Mouse (Mus musculus) heart, embryonic 11.5 days (tissue): Measurements from ENCODE around the gene Shisal2a. TPM values are rescaled to one million over a fixed set of nuclear protein-coding genes. Genes with fewer than 3 reads are reported as not detected.

Experiments
- ATAC-seq: fragments of 200-750 bp; cut with Nextera tagmentation; replicated peaks from 2 replicates; pipeline ENCODE4 v1.8.0; 2017; ENCODE audit warnings: moderate library complexity; ENCODE audit not compliant: insufficient number of reproducible peaks, low FRiP score, low TSS enrichment
- H3K27ac ChIP-seq: fragments of 300-500 bp; sonication (generic); 2 replicates; pipeline ENCODE4 v1.5.1; 2014; ENCODE audit warnings: mild to moderate bottlenecking, low read depth, low read length
- H3K27me3 ChIP-seq: fragments of 300-500 bp; sonication (generic); 2 replicates; pipeline ENCODE4 v1.6.1; 2014; ENCODE audit warnings: mild to moderate bottlenecking, low read length, mixed read lengths; ENCODE audit not compliant: control insufficient read depth, insufficient read depth
- H3K36me3 ChIP-seq: fragments of 300-500 bp; sonication (generic); 2 replicates; pipeline ENCODE4 v1.6.1; 2014; ENCODE audit warnings: mild to moderate bottlenecking, low read length, moderate library complexity, mixed read lengths; ENCODE audit not compliant: control insufficient read depth, insufficient read depth
- H3K4me1 ChIP-seq: fragments of 300-500 bp; sonication (generic); 2 replicates; pipeline ENCODE4 v1.6.1; 2014; ENCODE audit warnings: low read length; ENCODE audit not compliant: control insufficient read depth, insufficient read depth
- H3K4me2 ChIP-seq: fragments of 300-500 bp; sonication (generic); 2 replicates; pipeline ENCODE4 v1.6.1; 2014; ENCODE audit warnings: mild to moderate bottlenecking, moderate library complexity
- H3K4me3 ChIP-seq: fragments of 300-500 bp; sonication (generic); 2 replicates; pipeline ENCODE4 v1.5.1; 2014; ENCODE audit warnings: low read depth, low read length
- H3K9ac ChIP-seq: fragments of 300-500 bp; sonication (generic); 2 replicates; pipeline ENCODE4 v1.6.1; 2014; ENCODE audit warnings: mild to moderate bottlenecking, low read depth, low read length, moderate library complexity
- H3K9me3 ChIP-seq: fragments of 300-500 bp; sonication (generic); replicated peaks from 2 replicates; pipeline ENCODE4 v1.6.1; 2016; ENCODE audit warnings: low read length; ENCODE audit not compliant: control insufficient read depth
- WGBS: fragments of 180-500 bp; shearing (Covaris S2); extraction: QIAGEN DNeasy Blood & Tissue Kit; methylation state at CpG from one replicate; pipeline ENCODE4 v1.1.7; 2014; ENCODE audit not compliant: insufficient replicate concordance; 5-methylcytosine and 5-hydroxymethylcytosine counted together
- polyA plus RNA-seq: library from polyadenylated mRNA; unstranded; fragments of >200 nt; fragmentation: Nextera tagmentation; extraction: Ambion mirVana; gene quantifications from 2 replicates; pipeline ENCODE4 v1.2.1, GENCODE M21; 2014

Shisal2a gene
- 1.3 and 2.2 TPM in 2 replicates for polyA plus RNA-seq

DNA sequence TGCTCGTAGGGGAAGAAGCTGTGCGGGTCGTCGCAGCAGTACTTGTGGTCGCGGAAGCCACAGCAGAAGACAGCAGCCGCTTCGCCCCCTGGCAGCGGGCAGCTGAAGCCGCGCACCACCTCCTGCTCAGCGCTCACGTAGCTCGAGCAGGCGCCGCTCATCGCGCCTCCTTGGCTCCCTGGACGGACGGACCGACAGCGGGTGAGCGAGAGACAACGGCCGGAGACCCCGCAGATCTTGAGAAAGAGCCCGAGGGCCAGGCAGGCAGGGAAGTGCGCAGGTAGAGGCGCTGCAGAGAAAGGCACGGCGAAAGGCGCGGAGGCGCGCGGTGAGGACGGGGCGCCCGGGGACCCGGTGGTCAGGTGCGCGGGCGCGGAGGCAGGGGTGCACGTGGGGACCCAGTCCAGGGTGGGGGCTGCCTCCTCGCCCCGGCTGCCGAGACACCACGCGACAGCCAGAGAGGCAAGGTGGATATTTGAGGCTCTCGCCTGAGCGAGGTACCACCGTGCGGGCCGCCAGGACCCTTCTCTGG lies at the start of gene Shisal2a:
TSS of gene Shisal2a (minus strand) at position 167 of the 532 bp plus-strand sequence.
- ATAC-seq, result no peak

DNA sequence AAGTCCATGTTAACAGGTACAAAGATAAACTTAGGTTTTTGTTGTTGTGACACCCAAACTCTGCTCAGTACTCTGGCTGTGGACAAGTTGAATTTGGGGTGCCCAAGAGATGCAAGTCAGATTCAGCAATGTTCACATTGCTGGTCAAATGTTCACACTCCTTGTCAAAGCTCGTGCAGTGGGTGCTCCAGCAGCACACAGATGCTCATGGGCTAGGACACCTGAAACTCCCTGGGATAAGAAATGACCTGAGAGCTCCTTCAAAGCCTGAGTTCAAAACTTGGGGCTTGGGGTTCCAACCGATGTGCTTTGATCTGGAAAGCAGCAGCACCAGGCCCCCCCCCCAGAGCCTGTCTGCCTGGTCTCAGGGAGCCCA lies 48.4 kb upstream of the Shisal2a start:
- Histone ChIP-seq H3K4me1 (peaks cover 13% of the 10 kb centered on the region), H3K36me3 (no peaks in the 10 kb centered on the region), H3K9me3 (no peaks in the 10 kb centered on the region), H3K27me3 (no peaks in the 10 kb centered on the region), H3K9ac (no peak overlapping the region; the same call in 1 of the 2 replicates), H3K4me2 (no peak overlapping the region), H3K4me3 (no peak overlapping the region), H3K27ac (no peak overlapping the region; the same call in 1 of the 2 replicates)
- no peak for ATAC-seq
- 44% methylated on average over 2 of the region's 2 CpGs for WGBS

More for the DNA sequence above, at the start of gene Shisal2a:
- peak within 1 kb of the TSS; percentile 49 for H3K4me3 ChIP-seq
- no peaks in the 10 kb centered on the region for H3K9me3 ChIP-seq
- no peak within 1 kb of the TSS; the same call in 1 of the 2 replicates for H3K27ac ChIP-seq
- H3K36me3 ChIP-seq, result no peaks in the 10 kb centered on the region
- H3K9ac ChIP-seq, result peak within 1 kb of the TSS; percentile 76
- H3K4me1 ChIP-seq, result peaks cover 12% of the 10 kb centered on the region; the same call in 1 of the 2 replicates
- WGBS, result 2% methylated on average over 51 of the region's 55 CpGs
- peak within 1 kb of the TSS; percentile 91 for H3K4me2 ChIP-seq
- H3K27me3 ChIP-seq, result peaks cover 4% of the 10 kb centered on the region; the same call in 1 of the 2 replicates

DNA sequence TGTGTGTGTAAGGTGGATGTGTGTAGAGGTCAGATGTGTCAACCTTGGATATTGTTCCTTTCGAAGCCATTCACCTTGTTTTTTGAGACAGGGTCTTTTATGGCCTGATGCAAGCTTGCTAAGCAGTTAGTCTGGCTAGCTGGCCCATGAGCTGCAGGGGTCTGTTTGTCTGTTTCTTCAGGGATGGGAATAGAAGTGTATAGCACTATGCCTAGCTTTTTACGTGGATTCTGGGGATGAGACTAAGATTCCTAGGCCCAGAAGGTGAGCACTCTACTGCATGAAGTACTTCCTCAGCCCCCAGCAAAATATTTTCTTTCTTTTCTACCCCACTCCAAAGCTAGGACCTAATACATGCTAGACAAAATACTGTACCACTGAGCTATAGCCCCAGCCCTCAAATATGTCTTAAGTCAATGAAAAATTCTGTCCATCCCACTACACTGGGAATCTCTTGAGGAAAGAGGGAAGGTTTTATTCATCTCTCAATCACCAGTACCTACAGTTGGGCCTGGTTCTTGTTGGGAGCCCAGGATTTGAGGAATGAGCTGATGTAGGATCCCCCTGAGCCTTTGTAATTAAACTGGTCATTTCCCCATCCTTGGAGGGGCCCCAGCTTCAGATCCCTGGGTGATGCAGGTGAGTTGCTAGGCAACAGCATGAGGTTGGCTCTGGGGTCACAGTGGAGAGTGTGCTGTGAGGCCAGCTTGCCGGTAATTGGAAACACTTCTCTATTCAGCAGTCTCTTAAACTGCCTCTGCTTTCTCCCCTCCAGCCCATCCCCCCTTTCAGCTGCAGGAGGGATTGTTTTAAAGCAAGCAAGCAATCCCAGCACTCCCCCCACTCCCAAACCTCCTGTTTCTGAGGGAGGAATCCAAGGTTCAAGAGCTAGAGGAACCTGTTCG lies 47.8 kb upstream of the Shisal2a start:
- Histone ChIP-seq H3K27ac (peak overlapping the region; percentile 22; the same call in 1 of the 2 replicates), H3K4me1 (peaks cover 15% of the 10 kb centered on the region), H3K9ac (no peak overlapping the region; the same call in 1 of the 2 replicates), H3K27me3 (no peaks in the 10 kb centered on the region), H3K4me3 (no peak overlapping the region), H3K9me3 (no peaks in the 10 kb centered on the region), H3K36me3 (no peaks in the 10 kb centered on the region), H3K4me2 (no peak overlapping the region)
- 45% methylated on average over 4 of the region's 4 CpGs for WGBS
- ATAC-seq, result peak; percentile 52; the same call in 1 of the 2 replicates

DNA sequence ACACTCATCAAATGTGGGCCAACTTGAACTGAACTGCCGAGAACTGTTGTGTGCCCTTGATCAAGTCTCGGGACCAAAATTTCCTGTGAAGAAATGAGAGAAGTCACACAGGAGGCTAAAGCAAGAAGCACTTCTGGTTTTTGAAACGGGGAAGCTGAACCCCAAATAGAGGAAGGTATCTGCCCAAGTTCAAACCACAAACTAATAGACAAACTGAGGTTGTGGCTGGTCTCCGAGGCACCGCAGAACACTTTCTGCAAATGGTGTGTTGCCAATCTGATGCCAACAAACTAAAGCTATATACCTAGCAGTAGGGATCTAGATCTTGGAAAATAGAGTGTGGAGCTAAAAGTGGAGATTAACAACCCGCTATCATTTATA lies 45.2 kb upstream of the Shisal2a start:
- Histone ChIP-seq H3K27me3 (no peaks in the 10 kb centered on the region), H3K9me3 (no peaks in the 10 kb centered on the region), H3K4me2 (no peak overlapping the region), H3K36me3 (no peaks in the 10 kb centered on the region), H3K4me1 (peaks cover 14% of the 10 kb centered on the region), H3K27ac (no peak overlapping the region), H3K9ac (no peak overlapping the region), H3K4me3 (no peak overlapping the region)
- 74% methylated on average over 6 of the region's 6 CpGs for WGBS
- no peak for ATAC-seq

DNA sequence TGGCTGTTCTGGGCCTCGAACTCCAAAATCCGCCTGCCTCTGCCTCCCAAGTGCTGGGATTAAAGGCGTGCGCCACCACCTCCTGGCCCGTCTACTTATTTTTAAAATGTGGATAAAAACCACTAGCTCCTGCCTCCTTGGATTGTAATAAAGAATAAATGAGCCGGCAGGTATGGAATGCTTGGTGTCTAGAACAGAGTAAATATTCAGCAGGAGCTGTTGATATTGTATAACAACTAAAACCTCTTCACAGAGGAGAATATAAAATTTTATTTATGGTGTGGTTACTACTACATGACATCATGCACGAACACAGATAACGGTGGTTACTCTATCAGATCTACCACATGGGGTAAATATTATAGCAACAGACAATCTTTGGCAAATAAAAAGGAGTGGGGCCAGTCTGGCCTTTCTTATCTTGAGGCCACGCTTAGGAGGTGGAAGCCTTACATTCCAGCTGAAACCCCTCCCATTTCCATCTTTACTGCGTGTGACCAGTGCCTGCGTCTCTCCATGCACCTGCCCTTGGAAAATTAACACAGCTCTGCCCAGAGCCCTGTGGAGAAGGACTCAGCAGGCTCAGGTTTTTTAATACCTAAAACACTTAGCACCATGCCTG lies 44.7 kb upstream of the Shisal2a start:
- Histone ChIP-seq H3K9ac (no peak overlapping the region), H3K4me3 (no peak overlapping the region), H3K27me3 (no peaks in the 10 kb centered on the region), H3K4me2 (no peak overlapping the region), H3K9me3 (no peaks in the 10 kb centered on the region), H3K4me1 (peaks cover 14% of the 10 kb centered on the region), H3K36me3 (no peaks in the 10 kb centered on the region), H3K27ac (no peak overlapping the region)
- no peak for ATAC-seq
- 52% methylated on average over 11 of the region's 11 CpGs for WGBS

DNA sequence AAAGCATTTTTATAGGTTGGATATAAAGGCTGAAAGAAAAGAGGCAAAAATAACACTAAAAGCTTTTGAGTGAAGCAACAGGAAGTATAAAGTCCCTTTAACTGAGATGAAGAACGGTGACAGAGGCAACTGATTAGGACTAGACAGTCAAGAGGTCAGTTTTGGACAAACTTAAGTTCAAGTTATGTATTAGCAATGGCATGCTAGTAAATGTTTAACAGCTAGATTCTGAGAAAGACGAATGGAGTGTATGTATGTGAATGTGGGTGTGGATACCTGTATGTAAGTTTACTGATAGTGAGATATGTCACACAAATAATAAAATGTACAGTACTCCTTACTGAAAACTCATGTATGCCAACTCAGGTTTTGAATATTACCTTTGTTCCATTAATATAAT lies 41.4 kb upstream of the Shisal2a start:
- H3K4me2 ChIP-seq, result no peak overlapping the region
- no peak overlapping the region for H3K27ac ChIP-seq
- 69% methylated on average over 2 of the region's 2 CpGs for WGBS
- no peak for ATAC-seq
- H3K4me3 ChIP-seq, result no peak overlapping the region
- no peaks in the 10 kb centered on the region for H3K27me3 ChIP-seq
- no peak overlapping the region for H3K9ac ChIP-seq
- H3K4me1 ChIP-seq, result peaks cover 6% of the 10 kb centered on the region; the same call in 1 of the 2 replicates
- H3K9me3 ChIP-seq, result no peaks in the 10 kb centered on the region
- H3K36me3 ChIP-seq, result no peaks in the 10 kb centered on the region

DNA sequence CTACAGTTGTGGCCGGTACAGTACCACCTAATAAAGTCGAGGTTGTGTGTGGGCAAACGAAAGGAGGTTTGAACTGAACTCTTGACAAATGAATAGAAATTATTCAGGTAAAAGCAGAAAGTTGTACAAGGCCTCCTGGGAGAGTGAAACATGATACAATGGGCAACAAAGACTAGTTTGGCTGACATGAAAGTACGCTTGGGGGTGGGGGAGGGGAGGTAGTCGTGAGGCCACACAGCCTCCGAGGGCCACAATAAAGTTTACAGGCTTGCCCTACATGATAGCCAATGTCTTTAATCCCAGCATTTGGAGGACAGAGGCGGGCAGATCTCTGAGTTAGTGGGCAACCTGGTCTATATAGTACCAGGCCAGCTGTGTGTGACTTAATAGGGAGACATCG lies 24.5 kb upstream of the Shisal2a start:
- WGBS, result 33% methylated on average over 8 of the region's 8 CpGs
- Histone ChIP-seq H3K27ac (no peak overlapping the region), H3K4me2 (peak overlapping the region; percentile 80; the same call in 1 of the 2 replicates), H3K27me3 (no peaks in the 10 kb centered on the region), H3K36me3 (no peaks in the 10 kb centered on the region), H3K4me1 (peaks cover 8% of the 10 kb centered on the region), H3K9me3 (no peaks in the 10 kb centered on the region), H3K4me3 (no peak overlapping the region), H3K9ac (no peak overlapping the region)
- ATAC-seq, result no peak

DNA sequence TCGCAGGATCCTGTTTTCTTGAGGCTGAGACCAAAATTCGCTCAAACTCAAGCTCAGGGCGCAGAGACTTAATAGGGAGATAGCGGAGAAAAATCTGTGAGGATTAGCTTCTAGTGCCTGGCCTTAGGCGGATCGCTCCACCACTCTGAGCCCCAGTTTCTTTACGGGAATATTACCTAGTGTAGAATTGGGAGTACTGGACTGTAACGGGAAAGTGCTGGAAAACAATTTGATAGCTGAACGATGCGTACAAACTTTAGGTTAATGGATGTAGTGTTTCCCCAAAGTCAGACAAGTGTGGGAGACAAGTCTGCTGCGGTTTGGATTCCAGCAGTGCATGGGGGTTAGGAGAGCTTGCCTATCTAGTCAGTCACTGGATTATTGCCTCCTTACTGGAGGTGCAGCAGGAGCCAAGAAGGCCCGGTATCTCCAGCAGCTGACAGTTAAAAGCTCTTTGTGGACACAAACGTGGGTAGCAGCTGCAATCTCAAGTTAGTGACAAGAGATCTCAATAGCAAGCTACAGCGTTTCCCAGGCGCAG lies 23.8 kb upstream of the Shisal2a start, which contains the start of gene Gpx7:
TSS of gene Gpx7 (minus strand) at position 101 of the 541 bp plus-strand sequence.
- Histone ChIP-seq H3K4me1 (peaks cover 8% of the 10 kb centered on the region), H3K27me3 (no peaks in the 10 kb centered on the region), H3K9ac (peak within 1 kb of the TSS; percentile 85), H3K4me2 (peak within 1 kb of the TSS; percentile 80), H3K27ac (peak within 1 kb of the TSS; percentile 79), H3K36me3 (no peaks in the 10 kb centered on the region), H3K9me3 (no peaks in the 10 kb centered on the region), H3K4me3 (peak within 1 kb of the TSS; percentile 47)
- WGBS, result 5% methylated on average over 15 of the region's 15 CpGs
- ATAC-seq, result no peak
